Mouse (Mus musculus) lung, postnatal 4 days (tissue): ENCODE data around the gene Mrrf.
"Not testable (repeated sequence)": the region's sequence is repeated elsewhere in the genome, so short reads cannot be mapped to it uniquely, and the experiment has no call there.

Experiments used
- DNase-seq, 2 experiments: peaks; one replicate each; pipeline ENCODE4 v3.0.0; 2021

Gene Mrrf

GRCm38 (mm10) chr2:36135887-36136286 is 302 bp upstream of the Mrrf start:
- DNase-seq: no peak

- DNase-seq: no peak
Measured at GRCm38 (mm10) chr2:36139096-36139495, 2.9 kb downstream of the Mrrf start.

- DNase-seq: no peak
Measured at GRCm38 (mm10) chr2:36148876-36149365, 12.7 kb downstream of the Mrrf start.

- DNase-seq: not testable (repeated sequence)
Measured at GRCm38 (mm10) chr2:36152401-36152800, 16.2 kb downstream of the Mrrf start.

- DNase-seq: no peak
Measured at GRCm38 (mm10) chr2:36157461-36157860, 21.3 kb downstream of the Mrrf start.

- DNase-seq: no peak
Measured at GRCm38 (mm10) chr2:36159336-36159735, 23.1 kb downstream of the Mrrf start.

- no peak for DNase-seq
Measured at GRCm38 (mm10) chr2:36167990-36168618, 31.9 kb downstream of the Mrrf start.

GRCm38 (mm10) chr2:36169176-36169575 is 33.0 kb downstream of the Mrrf start:
- DNase-seq: no peak

- DNase-seq: peak; percentile 47 to 70
Measured at GRCm38 (mm10) chr2:36172136-36172535, 35.9 kb downstream of the Mrrf start.

- peak; percentile 31 to 60 for DNase-seq
Measured at GRCm38 (mm10) chr2:36172574-36172973, 36.4 kb downstream of the Mrrf start.

GRCm38 (mm10) chr2:36179487-36179886 is 43.3 kb downstream of the Mrrf start:
- no peak for DNase-seq

- DNase-seq: not testable (repeated sequence)
Measured at GRCm38 (mm10) chr2:36181587-36182368, 45.6 kb downstream of the Mrrf start.

GRCm38 (mm10) chr2:36183278-36183677 is 47.1 kb downstream of the Mrrf start:
- DNase-seq: peak in 1 of 2 experiments; percentile 37

GRCm38 (mm10) chr2:36184192-36184591 is 48.0 kb downstream of the Mrrf start:
- DNase-seq: no peak

- DNase-seq: peak; percentile 31 to 78
Measured at GRCm38 (mm10) chr2:36184876-36185275, 48.7 kb downstream of the Mrrf start.

- DNase-seq: not testable (repeated sequence)
Measured at GRCm38 (mm10) chr2:36189200-36189599, 53.0 kb downstream of the Mrrf start.

- DNase-seq: no peak
Measured at GRCm38 (mm10) chr2:36191098-36191941, 55.1 kb downstream of the Mrrf start.

GRCm38 (mm10) chr2:36197021-36197420 is 60.8 kb downstream of the Mrrf start:
- no peak for DNase-seq

GRCm38 (mm10) chr2:36197919-36198881 is 62.0 kb downstream of the Mrrf start:
- peak; percentile 63 to 84 for DNase-seq

- DNase-seq: no peak
Measured at GRCm38 (mm10) chr2:36198882-36199262, 62.7 kb downstream of the Mrrf start.

- no peak for DNase-seq
Measured at GRCm38 (mm10) chr2:36200813-36201212, 64.6 kb downstream of the Mrrf start.
